Mouse (Mus musculus) right cerebral cortex, adult 2 months (tissue): ENCODE data around the gene Tlx3.

Source experiments
- DNase-seq, 2 experiments: peaks; one replicate each; pipeline ENCODE4 v3.0.0; 2021 to 2022; ENCODE audit warnings: low spot score in 2 of 2

Gene Tlx3

DNA sequence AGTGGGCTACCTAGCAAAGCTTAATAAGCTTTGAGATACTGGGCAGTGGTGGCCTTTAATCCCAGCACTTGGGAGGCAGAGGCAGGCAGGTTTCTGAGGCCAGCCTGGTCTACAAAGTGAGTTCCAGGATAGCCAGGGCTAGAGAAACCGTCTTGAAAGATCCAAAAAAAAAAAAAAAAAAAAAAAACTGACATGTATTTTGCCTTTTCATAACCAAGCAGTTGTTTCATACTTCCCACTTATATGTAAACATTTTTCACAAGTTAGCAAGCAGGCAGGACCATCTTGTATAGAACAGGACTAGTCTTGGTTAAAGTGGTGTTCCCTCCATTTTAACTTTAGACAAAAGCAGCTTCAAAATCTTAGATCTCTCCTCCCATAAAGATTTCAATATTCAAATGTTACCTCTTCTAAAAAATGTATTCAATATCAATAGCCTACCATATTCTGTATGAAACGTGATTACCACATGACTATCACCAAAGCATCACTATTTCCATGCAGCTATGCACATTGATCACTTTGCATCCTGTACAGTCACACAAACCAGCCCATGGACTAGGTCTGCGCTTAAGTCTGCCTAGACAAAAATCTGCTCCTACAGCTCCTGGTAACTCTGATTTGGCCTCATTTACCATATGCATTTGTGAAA lies 52.1 kb downstream of the Tlx3 start:
- no peak for DNase-seq
